Mouse (Mus musculus): ENCODE data around the gene Tmem161a. TPM values are rescaled to one million over a fixed set of nuclear protein-coding genes. Genes with fewer than 3 reads are reported as not detected.

The Tmem161a gene
- polyA plus RNA-seq, 1 experiment, result 59.9 TPM

DNA sequence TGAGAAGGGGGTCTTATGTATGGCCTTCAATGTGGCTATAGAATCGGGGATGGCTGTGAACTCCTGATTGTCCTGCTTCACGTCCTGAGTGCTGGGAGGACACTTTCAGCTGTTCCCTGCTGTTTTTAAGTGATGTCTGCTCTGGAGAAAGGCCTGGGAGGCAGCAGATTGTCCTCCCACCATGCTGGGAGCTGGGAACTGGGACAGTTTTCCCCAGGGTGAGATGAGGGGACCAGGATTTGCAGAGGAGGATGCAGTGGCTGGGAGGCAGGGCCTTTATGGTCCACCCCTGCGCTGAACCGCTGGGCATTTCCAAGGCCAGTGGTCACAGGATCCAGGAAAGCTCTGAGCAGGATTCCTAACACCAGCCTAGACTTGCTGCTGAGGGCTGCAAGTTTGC lies 30.9 kb downstream of the Tmem161a start:
- H3K4me1 ChIP-seq (ENCODE audit: control insufficient read depth, insufficient read depth, insufficient read length), result no peaks in the 10 kb centered on the region
- TF ChIP-seq CTCF (IDR thresholded peaks at IDR 0.05; ENCODE audit: extremely low read depth, insufficient read depth, insufficient read length, insufficient replicate concordance), result no peak
- no peak for TF ChIP-seq POLR2A (IDR thresholded peaks at IDR 0.05; ENCODE audit: low read depth, low read length)
- DNase-seq (ENCODE audit: low read depth in 1 of 2, low spot score in 2 of 2), result no peak
- no peak overlapping the region for H3K4me3 ChIP-seq (ENCODE audit: extremely low read depth, insufficient read depth, insufficient read length)
- H3K27me3 ChIP-seq (ENCODE audit: control insufficient read depth, insufficient read depth, low read length), result no peaks in the 10 kb centered on the region
- H3K36me3 ChIP-seq (ENCODE audit: control insufficient read depth, insufficient read depth, low read length), result no peaks in the 10 kb centered on the region
- WGBS, result 98% methylated on average over 4 of the region's 4 CpGs
- no peak overlapping the region for H3K27ac ChIP-seq (ENCODE audit: insufficient read depth, low read length)

DNA sequence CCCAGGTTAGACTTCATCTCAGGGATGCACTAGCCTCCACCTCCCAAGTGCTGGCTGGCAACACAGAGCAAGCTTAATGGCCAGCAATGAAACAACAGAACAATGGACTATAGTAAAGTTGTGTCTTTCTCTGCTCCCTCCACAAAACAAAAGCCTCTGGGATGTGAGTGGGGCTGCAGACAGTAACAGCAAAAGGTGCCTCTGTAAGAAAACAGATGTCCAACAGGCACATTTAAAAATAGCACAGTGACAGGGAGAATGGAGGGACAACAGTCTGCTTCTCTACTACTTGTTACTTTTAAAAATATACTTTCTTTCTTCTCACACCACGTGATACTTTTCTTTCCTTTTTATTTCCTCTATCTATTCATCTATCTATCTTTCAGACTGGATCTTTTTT lies 32.6 kb downstream of the Tmem161a start:
- no peak overlapping the region for H3K27ac ChIP-seq (ENCODE audit: insufficient read depth, low read length)
- no peak for DNase-seq (ENCODE audit: low read depth in 1 of 2, low spot score in 2 of 2)
- no peak overlapping the region for H3K4me3 ChIP-seq (ENCODE audit: extremely low read depth, insufficient read depth, insufficient read length)
- TF ChIP-seq POLR2A (IDR thresholded peaks at IDR 0.05; ENCODE audit: low read depth, low read length) (no peak), CTCF (IDR thresholded peaks at IDR 0.05; ENCODE audit: extremely low read depth, insufficient read depth, insufficient read length, insufficient replicate concordance) (no peak)
- no peaks in the 10 kb centered on the region for H3K36me3 ChIP-seq (ENCODE audit: control insufficient read depth, insufficient read depth, low read length)
- no peaks in the 10 kb centered on the region for H3K4me1 ChIP-seq (ENCODE audit: control insufficient read depth, insufficient read depth, insufficient read length)
- 70% methylated on average over 1 of the region's 1 CpGs for WGBS
- H3K27me3 ChIP-seq (ENCODE audit: control insufficient read depth, insufficient read depth, low read length), result no peaks in the 10 kb centered on the region

DNA sequence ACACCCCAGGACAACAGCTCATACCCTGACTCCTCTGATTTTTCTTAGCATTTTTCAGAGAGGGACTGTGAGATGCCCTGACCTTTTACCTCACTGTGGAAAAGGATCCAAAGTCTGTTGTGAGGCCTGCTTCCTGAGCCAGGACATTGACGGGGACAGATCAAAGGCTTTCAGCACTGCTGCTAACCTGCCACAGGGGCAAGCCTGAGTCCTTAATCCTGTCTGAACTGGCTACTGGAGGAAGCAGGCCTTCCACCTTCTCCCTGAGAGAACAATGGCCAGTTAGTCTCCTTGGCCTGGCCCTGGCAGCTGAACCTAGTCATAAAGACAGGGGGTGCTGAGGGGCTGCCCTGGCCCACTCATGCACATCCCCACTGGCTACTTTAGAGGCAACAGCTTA lies 36.0 kb downstream of the Tmem161a start:
- no peaks in the 10 kb centered on the region for H3K27me3 ChIP-seq (ENCODE audit: control insufficient read depth, insufficient read depth, low read length)
- no peak overlapping the region for H3K27ac ChIP-seq (ENCODE audit: insufficient read depth, low read length)
- H3K4me3 ChIP-seq (ENCODE audit: extremely low read depth, insufficient read depth, insufficient read length), result no peak overlapping the region
- TF ChIP-seq CTCF (IDR thresholded peaks at IDR 0.05; ENCODE audit: extremely low read depth, insufficient read depth, insufficient read length, insufficient replicate concordance) (no peak), POLR2A (IDR thresholded peaks at IDR 0.05; ENCODE audit: low read depth, low read length) (no peak)
- 93% methylated on average over 1 of the region's 1 CpGs for WGBS
- no peak for DNase-seq (ENCODE audit: low read depth in 1 of 2, low spot score in 2 of 2)
- no peaks in the 10 kb centered on the region for H3K36me3 ChIP-seq (ENCODE audit: control insufficient read depth, insufficient read depth, low read length)
- no peaks in the 10 kb centered on the region for H3K4me1 ChIP-seq (ENCODE audit: control insufficient read depth, insufficient read depth, insufficient read length)

DNA sequence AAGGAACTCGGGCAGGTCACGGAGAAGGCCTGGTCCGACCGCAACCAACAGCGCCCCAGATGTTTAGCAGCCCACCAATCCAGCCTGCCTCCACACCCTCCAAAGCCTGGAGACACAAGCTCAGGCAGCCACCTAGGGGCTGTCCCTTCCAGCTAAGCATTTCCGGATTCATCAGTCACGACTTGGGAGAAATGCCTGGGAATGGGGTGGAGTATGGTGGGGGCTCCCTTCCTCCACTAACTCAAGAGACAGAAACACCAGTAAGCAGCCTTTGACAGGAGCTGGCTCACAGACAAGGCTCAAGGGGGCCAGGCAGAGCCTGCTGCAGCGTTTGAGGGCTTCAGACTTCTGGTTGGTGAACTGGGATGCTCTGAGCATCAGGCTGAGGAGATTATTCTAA lies 38.4 kb downstream of the Tmem161a start:
- H3K27me3 ChIP-seq (ENCODE audit: control insufficient read depth, insufficient read depth, low read length), result no peaks in the 10 kb centered on the region
- TF ChIP-seq POLR2A (IDR thresholded peaks at IDR 0.05; ENCODE audit: low read depth, low read length) (no peak), CTCF (IDR thresholded peaks at IDR 0.05; ENCODE audit: extremely low read depth, insufficient read depth, insufficient read length, insufficient replicate concordance) (no peak)
- H3K4me1 ChIP-seq (ENCODE audit: control insufficient read depth, insufficient read depth, insufficient read length), result no peaks in the 10 kb centered on the region
- no peaks in the 10 kb centered on the region for H3K36me3 ChIP-seq (ENCODE audit: control insufficient read depth, insufficient read depth, low read length)
- WGBS, result 88% methylated on average over 8 of the region's 8 CpGs
- no peak for DNase-seq (ENCODE audit: low read depth in 1 of 2, low spot score in 2 of 2)
- no peak overlapping the region for H3K27ac ChIP-seq (ENCODE audit: insufficient read depth, low read length)
- H3K4me3 ChIP-seq (ENCODE audit: extremely low read depth, insufficient read depth, insufficient read length), result no peak overlapping the region

DNA sequence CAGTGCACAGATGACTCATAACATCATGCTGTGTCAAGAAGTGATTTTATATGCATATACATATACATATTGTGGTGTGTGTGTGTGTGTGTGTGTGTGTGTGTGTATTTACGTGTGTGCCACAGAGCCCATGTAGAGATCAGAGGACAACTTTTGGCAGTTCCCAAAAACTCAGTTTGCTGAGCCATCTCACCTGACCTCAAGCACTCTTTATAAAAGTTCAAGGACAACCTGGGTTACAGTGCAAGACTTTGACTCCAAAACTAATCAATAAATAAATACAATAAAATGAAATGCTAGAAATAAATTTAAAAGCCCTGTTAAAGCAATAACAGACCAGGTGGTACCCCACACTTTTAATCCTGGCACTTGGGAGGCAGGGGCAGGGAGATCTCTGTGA lies 39.1 kb downstream of the Tmem161a start:
- Histone ChIP-seq H3K27me3 (ENCODE audit: control insufficient read depth, insufficient read depth, low read length) (no peaks in the 10 kb centered on the region), H3K27ac (ENCODE audit: insufficient read depth, low read length) (no peak overlapping the region)

DNA sequence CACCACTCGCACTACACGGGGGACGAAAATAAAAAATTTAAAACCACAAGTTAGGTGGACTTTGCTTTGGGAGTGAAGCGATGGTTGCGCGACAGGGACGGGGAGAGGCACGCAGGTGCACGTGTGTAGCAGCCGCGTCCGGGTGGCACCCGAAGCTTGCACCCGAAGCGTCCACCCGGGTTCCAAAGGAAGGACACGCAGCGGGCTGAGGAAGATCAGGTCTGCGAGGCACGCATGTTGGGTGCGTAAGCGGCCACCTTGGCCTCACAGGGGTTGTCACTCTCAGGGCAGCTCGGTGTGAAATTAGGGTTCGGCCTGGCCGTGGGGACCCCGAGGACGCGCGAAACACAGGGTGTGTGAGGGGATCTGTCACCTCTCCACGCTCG lies 39.6 kb downstream of the Tmem161a start:
- no peaks in the 10 kb centered on the region for H3K27me3 ChIP-seq (ENCODE audit: control insufficient read depth, insufficient read depth, low read length)
- no peak for TF ChIP-seq POLR2A (IDR thresholded peaks at IDR 0.05; ENCODE audit: low read depth, low read length)
- TF ChIP-seq CTCF (IDR thresholded peaks at IDR 0.05; ENCODE audit: extremely low read depth, insufficient read depth, insufficient read length, insufficient replicate concordance), result no peak
- peak in 1 of 2 experiments; percentile 5 for DNase-seq (ENCODE audit: low read depth in 1 of 2, low spot score in 2 of 2)
- under 1% methylated on average over 31 of the region's 31 CpGs for WGBS
- H3K4me1 ChIP-seq (ENCODE audit: control insufficient read depth, insufficient read depth, insufficient read length), result no peaks in the 10 kb centered on the region
- no peaks in the 10 kb centered on the region for H3K36me3 ChIP-seq (ENCODE audit: control insufficient read depth, insufficient read depth, low read length)
- peak overlapping the region; percentile 31; the same call in 1 of the 2 replicates for H3K27ac ChIP-seq (ENCODE audit: insufficient read depth, low read length)
- peak overlapping the region; percentile 69 for H3K4me3 ChIP-seq (ENCODE audit: extremely low read depth, insufficient read depth, insufficient read length)

More for the DNA sequence above, 39.1 kb downstream of the Tmem161a start:
- no peaks in the 10 kb centered on the region for H3K4me1 ChIP-seq (ENCODE audit: control insufficient read depth, insufficient read depth, insufficient read length)
- peak overlapping the region; percentile 69 for H3K4me3 ChIP-seq (ENCODE audit: extremely low read depth, insufficient read depth, insufficient read length)
- WGBS, result 74% methylated on average over 1 of the region's 1 CpGs
- no peak for DNase-seq (ENCODE audit: low read depth in 1 of 2, low spot score in 2 of 2)
- TF ChIP-seq CTCF (IDR thresholded peaks at IDR 0.05; ENCODE audit: extremely low read depth, insufficient read depth, insufficient read length, insufficient replicate concordance) (no peak), POLR2A (IDR thresholded peaks at IDR 0.05; ENCODE audit: low read depth, low read length) (no peak)
- no peaks in the 10 kb centered on the region for H3K36me3 ChIP-seq (ENCODE audit: control insufficient read depth, insufficient read depth, low read length)

DNA sequence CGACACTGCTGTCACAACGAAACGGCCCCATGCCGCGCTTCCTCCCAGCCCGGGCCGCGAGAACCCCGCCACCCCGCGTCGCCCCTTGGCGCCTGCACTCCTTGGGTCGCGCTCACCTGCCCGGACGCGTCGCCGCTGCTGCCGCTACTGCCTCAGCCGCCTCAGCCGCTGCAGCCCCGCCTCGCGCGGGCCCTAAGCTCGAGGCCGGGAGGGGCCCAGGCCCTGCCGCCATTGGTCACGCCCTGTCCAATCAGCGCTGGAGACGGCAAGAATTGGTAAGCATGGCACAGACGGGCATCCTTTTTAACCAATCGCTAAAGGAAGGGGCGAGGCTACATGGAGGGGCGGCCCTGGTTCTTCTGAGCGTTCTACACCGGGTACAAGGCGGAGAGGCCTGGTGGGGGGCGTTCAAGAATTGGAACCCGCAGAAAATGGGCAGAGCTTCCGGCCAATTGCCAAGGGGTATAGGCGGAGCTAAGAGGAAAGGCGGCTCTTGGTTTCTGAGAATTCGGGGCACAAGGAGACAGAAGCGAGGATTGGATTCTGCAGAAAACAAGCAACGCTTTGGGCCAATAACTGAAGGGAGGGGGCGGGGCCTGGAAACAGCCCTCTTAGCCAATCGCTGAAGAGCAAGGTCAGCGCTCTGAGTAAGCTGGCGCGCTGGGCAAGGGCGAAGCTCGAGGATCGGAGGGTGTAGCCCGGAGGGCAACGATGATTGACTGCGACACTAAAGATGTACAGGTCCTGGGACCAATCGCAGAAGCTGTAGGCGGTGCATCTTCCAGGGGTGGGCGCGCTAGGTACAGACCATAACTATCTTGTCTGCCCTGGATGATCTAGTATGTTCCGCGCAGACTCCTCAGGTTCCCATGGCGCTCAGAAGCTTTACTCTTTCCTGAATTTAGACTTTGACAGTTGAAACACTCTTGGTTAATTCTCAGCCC lies 40.2 kb downstream of the Tmem161a start, which contains the start of gene Slc25a42:
TSS of gene Slc25a42 (minus strand) at position 194 of the 944 bp plus-strand sequence.
- Histone ChIP-seq H3K4me3 (ENCODE audit: extremely low read depth, insufficient read depth, insufficient read length) (peak within 1 kb of the TSS; percentile 69), H3K4me1 (ENCODE audit: control insufficient read depth, insufficient read depth, insufficient read length) (no peaks in the 10 kb centered on the region), H3K36me3 (ENCODE audit: control insufficient read depth, insufficient read depth, low read length) (no peaks in the 10 kb centered on the region), H3K27me3 (ENCODE audit: control insufficient read depth, insufficient read depth, low read length) (no peaks in the 10 kb centered on the region), H3K27ac (ENCODE audit: insufficient read depth, low read length) (peak within 1 kb of the TSS; percentile 63)
- under 1% methylated on average over 66 of the region's 66 CpGs for WGBS
- DNase-seq (ENCODE audit: low read depth in 1 of 2, low spot score in 2 of 2), result peak; percentile 94 to 99
- TF ChIP-seq CTCF (IDR thresholded peaks at IDR 0.05; ENCODE audit: extremely low read depth, insufficient read depth, insufficient read length, insufficient replicate concordance), result no peak
- peak; percentile 71 for TF ChIP-seq POLR2A (IDR thresholded peaks at IDR 0.05; ENCODE audit: low read depth, low read length)

Data from spleen, adult 2 months (tissue).